19 mouse cellular contexts compared by ENCODE assay signal in genomic region chr12:31907436-31907835, GRCm38 (mm10). TPM values are rescaled to one million over a fixed set of nuclear protein-coding genes. Genes with fewer than 3 reads are reported as not detected.
DNase-seq lines count a peak whose midpoint lies in the region; ATAC-seq and TF ChIP-seq lines count a peak whose summit lies in the region.
"Had no signal": no experiment of that assay in that cellular context is flagged by ENCODE, and none has a peak within 500 bp of the region (broad histone marks: within the 10 kb centered on the region; RNA-seq: fewer than 3 reads in every experiment).

No protein-coding gene starts in this region.

- H3K36me3 ChIP-seq in midbrain, embryonic 14.5 days (ENCODE audit: control insufficient read depth, insufficient read depth, low read length): no peaks in the 10 kb centered on the region
- H3K36me3 ChIP-seq in midbrain, postnatal 0 days (ENCODE audit: insufficient read depth, low read length): no peaks in the 10 kb centered on the region
- H3K36me3 ChIP-seq in liver, embryonic 14.5 days (replicated peaks; ENCODE audit: control insufficient read depth, insufficient read depth, low read depth): no peaks in the 10 kb centered on the region
- H3K36me3 ChIP-seq: embryonic facial prominence, embryonic 12.5 days had no signal

- peak; percentile 27 for DNase-seq in heart, adult 11 months
- no peak for DNase-seq in heart, postnatal 36 days
- no peak for DNase-seq in midbrain, embryonic 14.5 days
- DNase-seq in midbrain, postnatal 0 days (ENCODE audit: low spot score): no peak
- DNase-seq in liver, embryonic 14.5 days (ENCODE audit: low read depth in 3 of 3, low spot score in 3 of 3): no peak
- DNase-seq in spleen, adult 12 weeks (ENCODE audit: low spot score): no peak
- DNase-seq in left cerebral cortex, postnatal 14 days (ENCODE audit: low spot score in 2 of 2): no peak
- DNase-seq: adrenal gland, postnatal 10 days; cerebellum, postnatal 10 days; gastrocnemius, adult 2 months; gastrocnemius, postnatal 36 days; heart, adult 18-20 months; heart, postnatal 10 days had no signal

- H3K4me1 ChIP-seq in midbrain, embryonic 14.5 days (ENCODE audit: control insufficient read depth, insufficient read depth, low read length): peaks cover 18% of the 10 kb centered on the region
- 0 out of 2 replicates have a peak, but pooled peaks cover 2% of the 10 kb centered on the region for H3K4me1 ChIP-seq in midbrain, postnatal 0 days (ENCODE audit: insufficient read depth, low read length)
- peaks cover 0 to 17% of the 10 kb centered on the region in 2 experiments; a peak in 2 of 4 replicates for H3K4me1 ChIP-seq in liver, embryonic 14.5 days (replicated peaks; ENCODE audit: control insufficient read depth in 2 of 2, insufficient read depth in 2 of 2, low read length in 1 of 2)
- H3K4me1 ChIP-seq: embryonic facial prominence, embryonic 12.5 days had no signal

- TF ChIP-seq EP300 in liver, embryonic 14.5 days (IDR thresholded peaks at IDR 0.05; ENCODE audit: low read depth): 0 out of 2 replicates have a peak, but pooled peaks have one; percentile 29

- H3K4me2 ChIP-seq in midbrain, embryonic 14.5 days (ENCODE audit: low read length): no peak overlapping the region
- H3K4me2 ChIP-seq in midbrain, postnatal 0 days (ENCODE audit: low read depth, low read length, poor library complexity, severe bottlenecking): no peak overlapping the region
- H3K4me2 ChIP-seq in liver, embryonic 14.5 days (ENCODE audit: low read depth): no peak overlapping the region
- H3K4me2 ChIP-seq: embryonic facial prominence, embryonic 12.5 days had no signal

- no peaks in the 10 kb centered on the region for H3K27me3 ChIP-seq in midbrain, embryonic 14.5 days (ENCODE audit: control insufficient read depth, insufficient read depth, low read length)
- H3K27me3 ChIP-seq in midbrain, postnatal 0 days (ENCODE audit: insufficient read depth, low read length): no peaks in the 10 kb centered on the region
- no peaks in the 10 kb centered on the region for H3K27me3 ChIP-seq in liver, embryonic 14.5 days (ENCODE audit: control insufficient read depth, insufficient read depth, low read length)
- H3K27me3 ChIP-seq: embryonic facial prominence, embryonic 12.5 days had no signal

- TF ChIP-seq CTCF in midbrain, postnatal 0 days (IDR thresholded peaks at IDR 0.05): no peak
- no peak for TF ChIP-seq CTCF in liver, embryonic 14.5 days (IDR thresholded peaks at IDR 0.05; ENCODE audit: low read depth)

- peak overlapping the region; percentile 67 for H3K27ac ChIP-seq in midbrain, embryonic 14.5 days (replicated peaks; ENCODE audit: low read depth, low read length)
- H3K27ac ChIP-seq in midbrain, postnatal 0 days (ENCODE audit: low read depth, low read length): no peak overlapping the region
- no peak overlapping the region for H3K27ac ChIP-seq in liver, embryonic 14.5 days
- H3K27ac ChIP-seq: embryonic facial prominence, embryonic 12.5 days; gastrocnemius, adult 2 months; heart, embryonic 10.5 days had no signal

- WGBS in midbrain, embryonic 14.5 days: 97% methylated on average over 2 of the region's 2 CpGs
- 95% methylated on average over 2 of the region's 2 CpGs for WGBS in midbrain, postnatal 0 days
- WGBS in liver, embryonic 14.5 days (ENCODE audit: insufficient replicate concordance): 60% methylated on average over 2 of the region's 2 CpGs

- H3K4me3 ChIP-seq in midbrain, embryonic 14.5 days (replicated peaks; ENCODE audit: low read depth, low read length): no peak overlapping the region
- H3K4me3 ChIP-seq in midbrain, postnatal 0 days (ENCODE audit: low read depth, low read length): no peak overlapping the region
- H3K4me3 ChIP-seq in liver, embryonic 14.5 days (ENCODE audit: insufficient read depth in 1 of 2, low read depth in 2 of 2, low read length in 2 of 2): no peak overlapping the region
- H3K4me3 ChIP-seq: embryonic facial prominence, embryonic 12.5 days; gastrocnemius, adult 2 months; heart, embryonic 10.5 days had no signal

- H3K9ac ChIP-seq in midbrain, embryonic 14.5 days (replicated peaks; ENCODE audit: low read length): no peak overlapping the region
- no peak overlapping the region for H3K9ac ChIP-seq in midbrain, postnatal 0 days (replicated peaks; ENCODE audit: low read length, poor library complexity, severe bottlenecking)
- no peak overlapping the region for H3K9ac ChIP-seq in liver, embryonic 14.5 days (replicated peaks)
- H3K9ac ChIP-seq: embryonic facial prominence, embryonic 12.5 days had no signal

- ATAC-seq in midbrain, embryonic 14.5 days (ENCODE audit: low FRiP score, low TSS enrichment): no peak
- no peak for ATAC-seq in midbrain, postnatal 0 days (ENCODE audit: low FRiP score)
- ATAC-seq in liver, embryonic 14.5 days (ENCODE audit: insufficient read depth): peak; percentile 48; the same call in 1 of the 2 replicates
- ATAC-seq in megakaryocyte-erythroid progenitor cell, adult 5-6 weeks (replicated peaks; ENCODE audit: low FRiP score, low TSS enrichment, poor library complexity, severe bottlenecking): peak; percentile 43
- ATAC-seq: forebrain, embryonic 14.5 days; hindbrain, embryonic 16.5 days; inflammation-experienced regulatory T-cells, adult 6 months had no signal

- intact Hi-C loops in heart, postnatal 36 days (cut with DNase I): no loop called here
- intact Hi-C loops in left cerebral cortex, postnatal 14 days (cut with DNase I): no loop called here

- no peaks in the 10 kb centered on the region for H3K9me3 ChIP-seq in midbrain, embryonic 14.5 days (ENCODE audit: control insufficient read depth, low read length)
- H3K9me3 ChIP-seq in midbrain, postnatal 0 days (ENCODE audit: low read length): no peaks in the 10 kb centered on the region
- H3K9me3 ChIP-seq in liver, embryonic 14.5 days (ENCODE audit: control insufficient read depth, low read length): no peaks in the 10 kb centered on the region
- H3K9me3 ChIP-seq: embryonic facial prominence, embryonic 12.5 days; heart, embryonic 10.5 days had no signal

RNA-seq across cellular contexts. Expression of gene Hbp1, which starts 42.9 kb away (rescaled TPM):
- total RNA-seq in heart, postnatal 36 days (2021): 10 to 100 TPM; 82.7 to 98.0 TPM
- 46.2 and 70.8 TPM in 2 replicates for polyA plus RNA-seq in midbrain, embryonic 14.5 days (2014; fragmentation: Nextera tagmentation; extraction: Ambion mirVana)
- 34.4 and 39.8 TPM in 2 replicates for total RNA-seq in midbrain, postnatal 0 days (2014; rRNA removed)
- 25.4 and 25.6 TPM in 2 replicates for polyA plus RNA-seq in midbrain, postnatal 0 days (2015; fragmentation: Nextera tagmentation; extraction: Ambion mirVana)
- polyA plus RNA-seq in liver, embryonic 14.5 days (2012; rRNA removed): 19.2 and 27.0 TPM in 2 replicates
- 32.8 and 36.3 TPM in 2 replicates for polyA plus RNA-seq in liver, embryonic 14.5 days (2014; fragmentation: Nextera tagmentation; extraction: Ambion mirVana)
- total RNA-seq in megakaryocyte-erythroid progenitor cell, adult 5-6 weeks (2014; fragmentation: Nextera tagmentation): 34.8 and 37.9 TPM in 2 replicates
- total RNA-seq in megakaryocyte-erythroid progenitor cell, adult 5-6 weeks (2017): 39.8 and 50.5 TPM in 2 replicates
- total RNA-seq in left cerebral cortex, postnatal 14 days (2021): 10 to 100 TPM; 19.1 to 19.3 TPM

Comparison
In these comparisons a context has a peak if more than half of its experiments do, and no peak if none do; other contexts are left out.
1. ATAC-seq: peak in liver, embryonic 14.5 days (single experiment) and megakaryocyte-erythroid progenitor cell, adult 5-6 weeks (single experiment); none in midbrain, embryonic 14.5 days (single experiment) and midbrain, postnatal 0 days (single experiment).